Mouse (Mus musculus) neutrophil, adult 65 days (primary cell): Measurements from ENCODE around the gene Bcl2l10. TPM values are rescaled to one million over a fixed set of nuclear protein-coding genes. Genes with fewer than 3 reads are reported as not detected.

Experiments
- total RNA-seq: library from RNA; stranded (reverse); gene quantifications from 2 replicates; pipeline ENCODE4 v1.2.4, GENCODE M21; 2023

The Bcl2l10 gene
- not detected in 2 replicates for total RNA-seq

DNA sequence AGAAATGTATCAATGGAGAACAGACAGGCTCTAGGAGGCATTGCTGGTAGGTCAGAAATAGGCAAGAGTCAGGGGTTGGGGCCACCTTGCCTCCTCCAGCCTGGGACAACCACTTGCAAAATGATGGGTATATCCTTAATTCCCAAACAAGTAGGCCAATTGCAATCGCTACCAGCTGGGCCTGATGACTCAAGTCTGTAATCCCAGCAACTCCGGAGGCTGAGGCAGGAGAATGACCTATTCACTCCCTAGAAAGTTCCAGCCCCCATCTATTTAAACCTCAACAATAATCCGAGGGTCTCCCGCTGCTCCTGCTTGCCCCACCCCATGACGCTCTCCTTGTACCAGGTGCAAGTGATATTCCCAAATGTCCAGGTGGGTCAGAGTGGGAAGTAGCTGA is at the start of gene Bcl2l10:
Gene Bcl2l10, plus strand, starts transcription at position 301 of the 400 bp plus-strand sequence.

DNA sequence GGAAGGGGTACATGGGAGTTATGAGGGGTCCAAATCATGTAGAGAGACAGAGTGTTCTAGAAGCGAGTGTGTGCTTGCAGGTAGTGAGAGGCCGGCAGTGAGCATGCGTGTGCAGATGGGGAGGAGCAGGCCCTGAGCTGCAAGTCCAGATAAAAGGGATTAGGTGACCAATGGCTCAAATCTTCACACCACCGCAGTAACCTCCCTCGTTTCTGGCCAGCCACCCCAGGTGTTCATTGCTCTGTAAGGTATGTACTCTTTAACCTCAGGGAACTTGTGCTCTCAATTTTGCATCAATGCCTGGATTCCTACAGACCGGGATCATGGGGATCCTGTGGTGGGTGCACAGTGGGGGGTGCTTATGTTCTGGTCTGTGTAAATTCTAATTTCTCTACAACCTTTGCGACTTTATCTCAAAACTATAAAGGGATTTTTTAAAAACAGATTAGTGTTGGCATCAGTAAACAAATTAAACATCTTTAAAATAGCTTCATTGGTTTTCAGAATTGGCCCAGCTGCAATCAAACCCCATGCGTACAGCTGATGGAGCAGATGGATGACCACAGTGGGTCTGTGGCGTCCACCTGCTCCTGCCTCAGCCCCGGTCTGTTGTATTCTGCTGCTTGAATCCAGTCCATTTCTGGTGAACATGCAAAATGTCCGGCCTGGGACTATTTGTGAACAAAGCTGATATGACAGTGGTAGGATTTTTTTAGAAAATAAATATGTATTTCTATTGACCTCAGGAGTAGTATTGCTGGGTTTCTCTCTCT is 41.2 kb upstream of the Bcl2l10 start, which contains the start of gene Gnb5:
Gene Gnb5, plus strand, starts transcription at position 163 of the 773 bp plus-strand sequence.

Other genes with a start within 250 kb of the Bcl2l10 start
- gene Myo5c, start 115.7 kb upstream of the Bcl2l10 start, total RNA-seq, result not detected in 2 replicates
- 1.9 and 2.1 TPM in 2 replicates for gene Gnb5, start 41.5 kb upstream of the Bcl2l10 start, total RNA-seq
- gene Mapk6, start 62.2 kb downstream of the Bcl2l10 start, total RNA-seq, result 117 and 180 TPM in 2 replicates
- gene Leo1, start 93.8 kb downstream of the Bcl2l10 start, total RNA-seq, result 11.9 and 16.9 TPM in 2 replicates
- gene Tmod3, start 211.9 kb downstream of the Bcl2l10 start, total RNA-seq, result 97.6 and 118 TPM in 2 replicates